Mouse (Mus musculus): ENCODE results near the gene Gm15097. TPM values are rescaled to one million over a fixed set of nuclear protein-coding genes. Genes with fewer than 3 reads are reported as not detected.
"Not testable (repeated sequence)": the region's sequence is repeated elsewhere in the genome, so short reads cannot be mapped to it uniquely, and the experiment has no call there.

Gm15097 gene
- not detected in 2 replicates for total RNA-seq (2021)
- long read RNA-seq, experiment 1 = 0 reads
- long read RNA-seq, experiment 2 = 0 reads

DNA sequence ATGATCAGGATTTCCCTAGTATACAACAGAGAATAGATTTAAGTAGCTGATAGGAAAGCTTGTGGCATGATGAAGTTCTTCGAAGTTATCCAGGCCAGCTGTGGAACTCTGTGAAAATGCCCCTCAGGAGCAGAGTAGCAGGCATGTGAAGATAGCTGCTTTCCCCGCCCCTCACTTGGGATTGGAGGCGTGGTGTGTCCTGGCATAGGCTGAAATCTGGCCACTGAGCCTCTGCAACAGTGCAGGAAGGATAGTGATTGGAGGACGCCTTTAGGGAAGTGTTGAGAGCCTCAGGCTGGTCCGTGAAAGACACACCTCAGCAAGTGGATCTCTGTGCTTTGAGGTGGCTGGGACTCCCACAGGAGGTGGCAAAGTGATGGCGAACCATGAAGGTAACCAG is at the start of gene Gm15097:
TSS of gene Gm15097 (plus strand) at position 301 of the 400 bp plus-strand sequence.
- DNase-seq = not testable (repeated sequence)

DNA sequence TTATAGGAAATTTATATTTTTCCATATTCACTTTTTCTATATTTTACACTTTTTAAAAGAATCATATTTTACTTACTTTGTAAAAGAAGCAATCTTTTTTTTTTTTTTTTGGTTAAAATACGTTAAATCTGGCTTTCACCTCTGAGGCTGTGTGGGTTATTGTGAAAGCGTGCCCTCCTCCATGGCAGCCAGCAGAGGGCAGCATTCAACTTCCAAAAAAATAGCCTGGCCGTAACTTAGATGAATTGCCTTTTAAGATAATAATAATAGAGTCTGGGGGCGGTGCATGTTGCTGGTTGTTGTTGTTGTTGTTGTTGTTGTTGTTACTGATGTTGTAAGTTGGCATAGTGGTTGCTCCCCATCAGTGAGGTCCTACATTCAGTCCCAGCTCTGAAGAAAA is 21.4 kb upstream of the Gm15097 start:
- DNase-seq = peak; percentile 58

DNA sequence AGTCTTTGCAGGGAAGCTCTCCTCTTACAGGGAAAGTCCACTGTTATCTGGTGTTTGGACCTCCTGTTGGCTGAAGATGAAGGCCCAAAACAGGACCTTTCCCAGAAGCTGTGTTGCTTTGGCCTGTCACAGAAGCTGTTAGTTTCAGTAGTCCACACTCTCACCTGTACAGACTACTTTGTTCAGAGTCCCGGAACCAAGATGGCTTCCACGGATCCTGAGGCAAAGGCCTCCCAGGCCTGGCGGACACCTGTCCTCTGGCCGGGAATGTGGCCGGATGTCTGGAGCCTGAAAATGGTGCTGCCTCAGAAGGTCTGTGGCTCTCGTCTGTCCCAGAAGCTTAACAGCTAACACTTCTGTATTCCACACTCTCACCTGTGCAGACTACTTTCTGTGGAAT is 26.9 kb downstream of the Gm15097 start:
- DNase-seq = not testable (repeated sequence)

Other genes with a start within 250 kb of the Gm15097 start
- not detected in 2 replicates for gene Gm10439, start 189.9 kb upstream of the Gm15097 start, total RNA-seq (2021)
- gene Gm15091, start 157.2 kb downstream of the Gm15097 start, total RNA-seq (2021) = not detected in 2 replicates

Measured in adrenal gland, postnatal 14 days (tissue).